Mouse (Mus musculus): ENCODE results near the gene Galntl6. TPM values are rescaled to one million over a fixed set of nuclear protein-coding genes. Genes with fewer than 3 reads are reported as not detected.

Gene Galntl6
- polyA plus RNA-seq, 1 experiment: 11.8 TPM

GRCm38 (mm10) chr8:58895960-58896359 is 16.5 kb downstream of the Galntl6 start:
- Histone ChIP-seq H3K4me1 (ENCODE audit: control insufficient read depth, insufficient read depth, low read length) (no peaks in the 10 kb centered on the region), H3K4me3 (ENCODE audit: insufficient read depth, low read length) (no peak overlapping the region), H3K27ac (ENCODE audit: insufficient read depth, low read length) (no peak overlapping the region)
- TF ChIP-seq POLR2A (IDR thresholded peaks at IDR 0.05; ENCODE audit: extremely low read depth, insufficient read depth, low read length) (no peak), CTCF (IDR thresholded peaks at IDR 0.05; ENCODE audit: extremely low read depth, insufficient read depth, low read length) (no peak)

GRCm38 (mm10) chr8:58890591-58890990 is 21.8 kb downstream of the Galntl6 start:
- H3K4me3 ChIP-seq (ENCODE audit: insufficient read depth, low read length): no peak overlapping the region
- no peaks in the 10 kb centered on the region for H3K4me1 ChIP-seq (ENCODE audit: control insufficient read depth, insufficient read depth, low read length)
- TF ChIP-seq POLR2A (IDR thresholded peaks at IDR 0.05; ENCODE audit: extremely low read depth, insufficient read depth, low read length): no peak
- TF ChIP-seq CTCF (IDR thresholded peaks at IDR 0.05; ENCODE audit: extremely low read depth, insufficient read depth, low read length): no peak
- H3K27ac ChIP-seq (ENCODE audit: insufficient read depth, low read length): no peak overlapping the region

GRCm38 (mm10) chr8:58886405-58886804 is 26.0 kb downstream of the Galntl6 start:
- H3K4me3 ChIP-seq (ENCODE audit: insufficient read depth, low read length): no peak overlapping the region
- no peak overlapping the region for H3K27ac ChIP-seq (ENCODE audit: insufficient read depth, low read length)
- no peaks in the 10 kb centered on the region for H3K4me1 ChIP-seq (ENCODE audit: control insufficient read depth, insufficient read depth, low read length)
- peak; percentile 13; the same call in 1 of the 2 replicates for TF ChIP-seq CTCF (IDR thresholded peaks at IDR 0.05; ENCODE audit: extremely low read depth, insufficient read depth, low read length)
- no peak for TF ChIP-seq POLR2A (IDR thresholded peaks at IDR 0.05; ENCODE audit: extremely low read depth, insufficient read depth, low read length)

GRCm38 (mm10) chr8:58824347-58824746 is 88.1 kb downstream of the Galntl6 start:
- TF ChIP-seq POLR2A (IDR thresholded peaks at IDR 0.05; ENCODE audit: extremely low read depth, insufficient read depth, low read length) (no peak), CTCF (IDR thresholded peaks at IDR 0.05; ENCODE audit: extremely low read depth, insufficient read depth, low read length) (no peak)
- H3K4me1 ChIP-seq (ENCODE audit: control insufficient read depth, insufficient read depth, low read length): no peaks in the 10 kb centered on the region
- H3K27ac ChIP-seq (ENCODE audit: insufficient read depth, low read length): no peak overlapping the region
- H3K4me3 ChIP-seq (ENCODE audit: insufficient read depth, low read length): no peak overlapping the region

- H3K4me1 ChIP-seq (ENCODE audit: control insufficient read depth, insufficient read depth, low read length): no peaks in the 10 kb centered on the region
- TF ChIP-seq CTCF (IDR thresholded peaks at IDR 0.05; ENCODE audit: extremely low read depth, insufficient read depth, low read length) (no peak), POLR2A (IDR thresholded peaks at IDR 0.05; ENCODE audit: extremely low read depth, insufficient read depth, low read length) (no peak)
- no peak overlapping the region for H3K4me3 ChIP-seq (ENCODE audit: insufficient read depth, low read length)
- no peak overlapping the region for H3K27ac ChIP-seq (ENCODE audit: insufficient read depth, low read length)
Measured at GRCm38 (mm10) chr8:58805190-58805589, 107.2 kb downstream of the Galntl6 start.

- Histone ChIP-seq H3K27ac (ENCODE audit: insufficient read depth, low read length) (no peak overlapping the region), H3K4me1 (ENCODE audit: control insufficient read depth, insufficient read depth, low read length) (no peaks in the 10 kb centered on the region)
- TF ChIP-seq CTCF (IDR thresholded peaks at IDR 0.05; ENCODE audit: extremely low read depth, insufficient read depth, low read length) (no peak), POLR2A (IDR thresholded peaks at IDR 0.05; ENCODE audit: extremely low read depth, insufficient read depth, low read length) (no peak)
Measured at GRCm38 (mm10) chr8:58801847-58802246, 110.6 kb downstream of the Galntl6 start.

GRCm38 (mm10) chr8:58753769-58754168 is 158.7 kb downstream of the Galntl6 start:
- Histone ChIP-seq H3K4me3 (ENCODE audit: insufficient read depth, low read length) (no peak overlapping the region), H3K4me1 (ENCODE audit: control insufficient read depth, insufficient read depth, low read length) (no peaks in the 10 kb centered on the region), H3K27ac (ENCODE audit: insufficient read depth, low read length) (no peak overlapping the region)
- TF ChIP-seq POLR2A (IDR thresholded peaks at IDR 0.05; ENCODE audit: extremely low read depth, insufficient read depth, low read length): no peak
- TF ChIP-seq CTCF (IDR thresholded peaks at IDR 0.05; ENCODE audit: extremely low read depth, insufficient read depth, low read length): no peak

More at GRCm38 (mm10) chr8:58801847-58802246, 110.6 kb downstream of the Galntl6 start:
- no peak overlapping the region for H3K4me3 ChIP-seq (ENCODE audit: insufficient read depth, low read length)

- H3K4me1 ChIP-seq (ENCODE audit: control insufficient read depth, insufficient read depth, low read length): no peaks in the 10 kb centered on the region
- TF ChIP-seq POLR2A (IDR thresholded peaks at IDR 0.05; ENCODE audit: extremely low read depth, insufficient read depth, low read length) (no peak), CTCF (IDR thresholded peaks at IDR 0.05; ENCODE audit: extremely low read depth, insufficient read depth, low read length) (no peak)
- H3K4me3 ChIP-seq (ENCODE audit: insufficient read depth, low read length): no peak overlapping the region
- no peak overlapping the region for H3K27ac ChIP-seq (ENCODE audit: insufficient read depth, low read length)
Measured at GRCm38 (mm10) chr8:58737963-58738362, 174.5 kb downstream of the Galntl6 start.

GRCm38 (mm10) chr8:58691761-58692160 is 220.7 kb downstream of the Galntl6 start:
- Histone ChIP-seq H3K4me3 (ENCODE audit: insufficient read depth, low read length) (no peak overlapping the region), H3K27ac (ENCODE audit: insufficient read depth, low read length) (no peak overlapping the region), H3K4me1 (ENCODE audit: control insufficient read depth, insufficient read depth, low read length) (no peaks in the 10 kb centered on the region)
- TF ChIP-seq CTCF (IDR thresholded peaks at IDR 0.05; ENCODE audit: extremely low read depth, insufficient read depth, low read length) (no peak), POLR2A (IDR thresholded peaks at IDR 0.05; ENCODE audit: extremely low read depth, insufficient read depth, low read length) (no peak)

GRCm38 (mm10) chr8:58677847-58678450 is 234.5 kb downstream of the Galntl6 start:
- no peak for TF ChIP-seq POLR2A (IDR thresholded peaks at IDR 0.05; ENCODE audit: extremely low read depth, insufficient read depth, low read length)
- TF ChIP-seq CTCF (IDR thresholded peaks at IDR 0.05; ENCODE audit: extremely low read depth, insufficient read depth, low read length): no peak
- Histone ChIP-seq H3K4me1 (ENCODE audit: control insufficient read depth, insufficient read depth, low read length) (no peaks in the 10 kb centered on the region), H3K4me3 (ENCODE audit: insufficient read depth, low read length) (no peak overlapping the region), H3K27ac (ENCODE audit: insufficient read depth, low read length) (no peak overlapping the region)
